Mouse (Mus musculus): Measurements from ENCODE around the gene Eef2k. TPM values are rescaled to one million over a fixed set of nuclear protein-coding genes. Genes with fewer than 3 reads are reported as not detected.
"Not testable (repeated sequence)": the region's sequence is repeated elsewhere in the genome, so short reads cannot be mapped to it uniquely, and the experiment has no call there.

The Eef2k gene
- polyA plus RNA-seq, 1 experiment from 2014 or later = 27.9 TPM

- Histone ChIP-seq H3K4me2 (replicated peaks; ENCODE audit: low read depth, low read length) (no peak overlapping the region), H3K36me3 (ENCODE audit: insufficient read depth, low read length) (peaks cover 63% of the 10 kb centered on the region), H3K9me3 (ENCODE audit: low read length) (no peaks in the 10 kb centered on the region), H3K27me3 (ENCODE audit: insufficient read depth, low read length) (no peaks in the 10 kb centered on the region), H3K4me1 (ENCODE audit: insufficient read depth, low read length) (no peaks in the 10 kb centered on the region), H3K27ac (ENCODE audit: low read length) (no peak overlapping the region; the same call in 1 of the 2 replicates), H3K4me3 (ENCODE audit: low read length) (no peak overlapping the region), H3K9ac (replicated peaks; ENCODE audit: low read length) (no peak overlapping the region)
- 60% methylated on average over 1 of the region's 1 CpGs for WGBS
- no peak for ATAC-seq (ENCODE audit: low FRiP score, low TSS enrichment)
Observed at GRCm38 (mm10) chr7:120942506-120942905, 99.9 kb downstream of the Eef2k start.

GRCm38 (mm10) chr7:120943936-120944509 lies 101.4 kb downstream of the Eef2k start:
- Histone ChIP-seq H3K9ac (replicated peaks; ENCODE audit: low read length) (no peak overlapping the region), H3K4me1 (ENCODE audit: insufficient read depth, low read length) (no peaks in the 10 kb centered on the region), H3K4me3 (ENCODE audit: low read length) (no peak overlapping the region), H3K27me3 (ENCODE audit: insufficient read depth, low read length) (no peaks in the 10 kb centered on the region), H3K9me3 (ENCODE audit: low read length) (no peaks in the 10 kb centered on the region), H3K36me3 (ENCODE audit: insufficient read depth, low read length) (peaks cover 53% of the 10 kb centered on the region), H3K4me2 (replicated peaks; ENCODE audit: low read depth, low read length) (no peak overlapping the region), H3K27ac (ENCODE audit: low read length) (no peak overlapping the region)
- WGBS = 68% methylated on average over 7 of the region's 8 CpGs
- ATAC-seq (ENCODE audit: low FRiP score, low TSS enrichment) = peak; percentile 73

GRCm38 (mm10) chr7:120953591-120953990 lies 111.0 kb downstream of the Eef2k start:
- WGBS = 82% methylated on average over 7 of the region's 7 CpGs
- H3K9me3 ChIP-seq (ENCODE audit: low read length); H3K4me1 ChIP-seq (ENCODE audit: insufficient read depth, low read length); ATAC-seq (ENCODE audit: low FRiP score, low TSS enrichment); H3K9ac ChIP-seq (replicated peaks; ENCODE audit: low read length); H3K4me3 ChIP-seq (ENCODE audit: low read length); H3K4me2 ChIP-seq (replicated peaks; ENCODE audit: low read depth, low read length); H3K27me3 ChIP-seq (ENCODE audit: insufficient read depth, low read length); H3K27ac ChIP-seq (ENCODE audit: low read length): not testable (repeated sequence)
- H3K36me3 ChIP-seq (ENCODE audit: insufficient read depth, low read length) = peaks cover 23% of the 10 kb centered on the region

Other genes with a start within 250 kb of the Eef2k start
- 261 and 273 TPM in 2 replicates for gene Uqcrc2, start 207.7 kb upstream of the Eef2k start, polyA plus RNA-seq (2015; fragmentation: Nextera tagmentation; extraction: Ambion mirVana)
- 0.49 and 0.51 TPM in 2 replicates for gene Pdzd9, start 172.5 kb upstream of the Eef2k start, polyA plus RNA-seq (2015; fragmentation: Nextera tagmentation; extraction: Ambion mirVana)
- 8.2 and 10.1 TPM in 2 replicates for gene Mosmo, start 165.2 kb upstream of the Eef2k start, polyA plus RNA-seq (2015; fragmentation: Nextera tagmentation; extraction: Ambion mirVana)
- gene Vwa3a, start 103.5 kb upstream of the Eef2k start, polyA plus RNA-seq (2015; fragmentation: Nextera tagmentation; extraction: Ambion mirVana) = 0.11 and 0.19 TPM in 2 replicates
- gene Gm5737, start 30.5 kb upstream of the Eef2k start, polyA plus RNA-seq (2015; fragmentation: Nextera tagmentation; extraction: Ambion mirVana) = not detected in 2 replicates
- 45.6 and 46.4 TPM in 2 replicates for gene Polr3e, start 74.9 kb downstream of the Eef2k start, polyA plus RNA-seq (2015; fragmentation: Nextera tagmentation; extraction: Ambion mirVana)
- 10.4 and 11.1 TPM in 2 replicates for gene Cdr2, start 139.5 kb downstream of the Eef2k start, polyA plus RNA-seq (2015; fragmentation: Nextera tagmentation; extraction: Ambion mirVana)
- 0.24 TPM in 1 of 2 replicates, not detected in the other for gene Mfsd13b, start 139.7 kb downstream of the Eef2k start, polyA plus RNA-seq (2015; fragmentation: Nextera tagmentation; extraction: Ambion mirVana)
- 155 and 163 TPM in 2 replicates for gene Mettl9, start 191.6 kb downstream of the Eef2k start, polyA plus RNA-seq (2015; fragmentation: Nextera tagmentation; extraction: Ambion mirVana)
- gene Igsf6, start 231.7 kb downstream of the Eef2k start, polyA plus RNA-seq (2015; fragmentation: Nextera tagmentation; extraction: Ambion mirVana) = 1.3 and 2.1 TPM in 2 replicates
- gene Otoa, start 238.8 kb downstream of the Eef2k start, polyA plus RNA-seq (2015; fragmentation: Nextera tagmentation; extraction: Ambion mirVana) = 0.09 and 0.16 TPM in 2 replicates